Mouse (Mus musculus) midbrain, embryonic 12.5 days (tissue): ENCODE results near the gene Gch1. TPM values are rescaled to one million over a fixed set of nuclear protein-coding genes. Genes with fewer than 3 reads are reported as not detected.

Experiments used
- ATAC-seq: fragments of 200-750 bp; cut with Nextera tagmentation; 2 replicates; pipeline ENCODE4 v1.8.0; 2017; ENCODE audit warnings: low read depth, moderate TSS enrichment, moderate library complexity; ENCODE audit not compliant: low FRiP score
- H3K27ac ChIP-seq: fragments of 300-500 bp; sonication (generic); replicated peaks from 2 replicates; pipeline ENCODE4 v1.5.1; 2016; ENCODE audit warnings: mild to moderate bottlenecking
- H3K27me3 ChIP-seq: fragments of 300-500 bp; sonication (generic); 2 replicates; pipeline ENCODE4 v1.6.1; 2016; ENCODE audit warnings: mild to moderate bottlenecking
- H3K36me3 ChIP-seq: fragments of 300-500 bp; sonication (generic); 2 replicates; pipeline ENCODE4 v1.6.1; 2016
- H3K4me1 ChIP-seq: fragments of 300-500 bp; sonication (generic); 2 replicates; pipeline ENCODE4 v1.6.1; 2016
- H3K4me2 ChIP-seq: fragments of 300-500 bp; sonication (generic); replicated peaks from 2 replicates; pipeline ENCODE4 v1.6.1; 2016; ENCODE audit warnings: mild to moderate bottlenecking, moderate library complexity
- H3K4me3 ChIP-seq: fragments of 300-500 bp; sonication (generic); 2 replicates; pipeline ENCODE4 v1.5.1; 2016; ENCODE audit warnings: mild to moderate bottlenecking
- H3K9ac ChIP-seq: fragments of 300-500 bp; sonication (generic); replicated peaks from 2 replicates; pipeline ENCODE4 v1.6.1; 2016; ENCODE audit warnings: mild to moderate bottlenecking, moderate library complexity
- H3K9me3 ChIP-seq: fragments of 300-500 bp; sonication (generic); 2 replicates; pipeline ENCODE4 v1.6.1; 2016; ENCODE audit warnings: mild to moderate bottlenecking
- WGBS: fragments of 180-500 bp; shearing (Covaris S2); methylation state at CpG from one replicate; pipeline ENCODE4 v1.1.7; 2016; 5-methylcytosine and 5-hydroxymethylcytosine counted together
- polyA plus RNA-seq: library from polyadenylated mRNA; unstranded; fragments of >200 nt; fragmentation: Nextera tagmentation; extraction: Ambion mirVana; gene quantifications from 2 replicates; pipeline ENCODE4 v1.2.1, GENCODE M21; 2016

Gch1 gene
- polyA plus RNA-seq, 1 experiment from 2014 or later: 5.0 TPM

DNA sequence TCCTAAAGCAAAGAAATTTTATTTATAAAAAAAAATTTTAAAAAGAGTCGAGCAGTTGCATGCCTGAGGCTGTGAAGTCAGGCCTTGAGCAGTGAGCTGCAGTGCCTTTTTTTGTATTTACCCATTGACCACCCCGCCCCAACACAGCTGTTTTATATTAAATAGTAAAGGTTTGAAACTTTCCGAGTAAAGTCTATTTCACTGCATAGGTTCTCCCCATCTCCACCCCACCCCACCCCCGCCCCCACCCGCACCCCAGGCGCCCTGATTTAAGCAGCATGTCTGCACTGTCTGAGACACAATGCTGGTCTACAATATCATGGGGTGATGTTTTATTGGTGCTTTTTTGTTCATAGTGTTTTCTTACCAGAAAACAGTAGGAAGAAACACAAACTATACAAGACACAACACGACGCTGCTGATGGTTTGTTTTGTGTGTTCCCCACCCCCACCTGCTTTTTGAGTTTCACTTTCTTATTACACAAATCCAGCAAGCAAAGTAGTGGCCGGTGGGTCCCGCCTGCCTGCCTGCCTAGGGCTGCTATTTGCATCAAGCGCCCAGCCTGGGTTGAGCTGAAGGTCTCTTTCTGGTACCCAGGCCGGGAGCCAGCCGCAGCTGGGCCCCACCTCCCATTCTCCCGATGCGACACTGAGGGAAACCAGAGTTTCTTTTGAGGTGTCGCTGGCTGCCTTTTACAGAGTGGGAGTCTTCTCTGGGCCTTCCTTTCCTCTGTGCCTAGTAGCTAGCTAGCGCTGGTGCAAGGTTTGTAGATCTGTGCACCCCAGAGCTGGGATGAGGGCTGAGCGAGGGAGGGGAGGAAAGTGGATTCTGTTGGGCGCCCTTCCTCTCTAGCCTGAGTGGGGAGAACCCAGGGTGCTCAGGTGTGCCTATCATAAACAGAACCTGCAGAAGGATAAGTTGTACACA is 84.7 kb downstream of the Gch1 start:
- H3K27me3 ChIP-seq: no peaks in the 10 kb centered on the region
- ATAC-seq: no peak
- H3K9ac ChIP-seq: no peak overlapping the region
- H3K4me1 ChIP-seq: 0 out of 2 replicates have a peak, but pooled peaks cover 3% of the 10 kb centered on the region
- no peak overlapping the region for H3K27ac ChIP-seq
- H3K4me2 ChIP-seq: no peak overlapping the region
- H3K36me3 ChIP-seq: no peaks in the 10 kb centered on the region
- 33% methylated on average over 19 of the region's 19 CpGs for WGBS
- no peaks in the 10 kb centered on the region for H3K9me3 ChIP-seq
- H3K4me3 ChIP-seq: no peak overlapping the region

Other genes with a start within 250 kb of the Gch1 start
- 41.6 and 42.3 TPM in 2 replicates for gene Wdhd1, start 87.4 kb upstream of the Gch1 start, polyA plus RNA-seq
- 4.3 and 4.9 TPM in 2 replicates for gene Socs4, start 87.5 kb upstream of the Gch1 start, polyA plus RNA-seq
- 79.9 and 88.8 TPM in 2 replicates for gene Mapk1ip1l, start 108.9 kb upstream of the Gch1 start, polyA plus RNA-seq
- gene Lgals3, start 178.3 kb upstream of the Gch1 start, polyA plus RNA-seq: 0.94 and 1.1 TPM in 2 replicates
- 50.0 and 51.0 TPM in 2 replicates for gene Dlgap5, start 229.0 kb upstream of the Gch1 start, polyA plus RNA-seq